Mouse (Mus musculus) brain, embryonic 14.5 days (tissue): ENCODE measurements around the gene Ankrd55.

Experiments used
- CTCF ChIP-seq: fragments of 200-500 bp; IDR thresholded peaks from 2 replicates; pipeline ENCODE4 v1.5.1; 2012; ENCODE audit warnings: inconsistent platforms, mild to moderate bottlenecking, moderate library complexity, borderline replicate concordance; ENCODE audit not compliant: insufficient read depth, insufficient read length; ENCODE audit errors: extremely low read depth
- POLR2A ChIP-seq: fragments of 200-500 bp; IDR thresholded peaks from 2 replicates; pipeline ENCODE4 v1.6.1; 2012; ENCODE audit warnings: mild to moderate bottlenecking, inconsistent platforms, borderline replicate concordance; ENCODE audit not compliant: poor library complexity, insufficient read depth, insufficient read length, severe bottlenecking; ENCODE audit errors: extremely low read depth

- TF ChIP-seq POLR2A: no peak
- TF ChIP-seq CTCF: no peak
Measured at GRCm38 (mm10) chr13:112345542-112345941, 57.3 kb downstream of the Ankrd55 start.
